Mouse (Mus musculus): Measurements from ENCODE around the gene Ergic3. TPM values are rescaled to one million over a fixed set of nuclear protein-coding genes. Genes with fewer than 3 reads are reported as not detected.
A peak's percentile ranks its signal among the peaks of the same experiment; 100 is the strongest.

Gene Ergic3
- total and polyA plus RNA-seq, 2 experiments from 2014 or later = 288 to 472 TPM

- Histone ChIP-seq H3K27me3 (ENCODE audit: insufficient read depth, low read length) (no peaks in the 10 kb centered on the region), H3K4me2 (ENCODE audit: low read depth, low read length) (no peak within 1 kb of the TSS), H3K4me3 (ENCODE audit: low read length) (no peak within 1 kb of the TSS), H3K9ac (replicated peaks; ENCODE audit: low read length) (no peak within 1 kb of the TSS), H3K27ac (no peak within 1 kb of the TSS), H3K36me3 (ENCODE audit: insufficient read depth, low read length) (no peaks in the 10 kb centered on the region), H3K9me3 (ENCODE audit: low read length) (no peaks in the 10 kb centered on the region), H3K4me1 (ENCODE audit: insufficient read depth, low read length) (no peaks in the 10 kb centered on the region)
- no peak for TF ChIP-seq CTCF (IDR thresholded peaks at IDR 0.05; ENCODE audit: low read depth)
- WGBS = 83% methylated on average over 9 of the region's 9 CpGs
- ATAC-seq (no peak), DNase-seq (ENCODE audit: low spot score) (no peak)
Observed at GRCm38 (mm10) chr2:156052816-156053215, 45.0 kb downstream of the Ergic3 start, which contains the start of gene Fer1l4. Gene Fer1l4, minus strand, starts transcription at chr2:156052947.

- peaks cover 19% of the 10 kb centered on the region; the same call in 1 of the 2 replicates for H3K36me3 ChIP-seq (ENCODE audit: insufficient read depth, low read length)
- TF ChIP-seq CTCF (IDR thresholded peaks at IDR 0.05; ENCODE audit: low read depth) = no peak
- peaks cover 10% of the 10 kb centered on the region; the same call in 1 of the 2 replicates for H3K4me1 ChIP-seq (ENCODE audit: insufficient read depth, low read length)
- ATAC-seq (peak; percentile 83), DNase-seq (ENCODE audit: low spot score) (peak; percentile 80)
- WGBS = under 1% methylated on average over 61 of the region's 81 CpGs
- peak within 1 kb of the TSS; percentile 66 for H3K9ac ChIP-seq (replicated peaks; ENCODE audit: low read length)
- H3K27me3 ChIP-seq (ENCODE audit: insufficient read depth, low read length) = no peaks in the 10 kb centered on the region
- H3K27ac ChIP-seq = peak within 1 kb of the TSS; percentile 78
- H3K9me3 ChIP-seq (ENCODE audit: low read length) = no peaks in the 10 kb centered on the region
- peak within 1 kb of the TSS; percentile 81 for H3K4me2 ChIP-seq (ENCODE audit: low read depth, low read length)
- H3K4me3 ChIP-seq (ENCODE audit: low read length) = peak within 1 kb of the TSS; percentile 61
Observed at GRCm38 (mm10) chr2:156065099-156066041, 57.5 kb downstream of the Ergic3 start, which contains the start of gene Spag4. Gene Spag4, plus strand, starts transcription at chr2:156065175.

- ATAC-seq = peak; percentile 15; the same call in 1 of the 2 replicates
- no peak for DNase-seq (ENCODE audit: low spot score)
- peaks cover 10% of the 10 kb centered on the region; the same call in 1 of the 2 replicates for H3K4me1 ChIP-seq (ENCODE audit: insufficient read depth, low read length)
- H3K27me3 ChIP-seq (ENCODE audit: insufficient read depth, low read length) = no peaks in the 10 kb centered on the region
- TF ChIP-seq CTCF (IDR thresholded peaks at IDR 0.05; ENCODE audit: low read depth) = no peak
- H3K4me3 ChIP-seq (ENCODE audit: low read length) = peak overlapping the region; percentile 61
- no peaks in the 10 kb centered on the region for H3K9me3 ChIP-seq (ENCODE audit: low read length)
- no peak overlapping the region for H3K27ac ChIP-seq
- 34% methylated on average over 10 of the region's 10 CpGs for WGBS
- H3K4me2 ChIP-seq (ENCODE audit: low read depth, low read length) = peak overlapping the region; percentile 81
- H3K9ac ChIP-seq (replicated peaks; ENCODE audit: low read length) = peak overlapping the region; percentile 66
- H3K36me3 ChIP-seq (ENCODE audit: insufficient read depth, low read length) = peaks cover 22% of the 10 kb centered on the region
Observed at GRCm38 (mm10) chr2:156066126-156066525, 58.3 kb downstream of the Ergic3 start.

Other genes starting within 250 kb of the Ergic3 start
- 161 and 179 TPM in 2 replicates for gene Mmp24, start 232.7 kb upstream of the Ergic3 start, total RNA-seq (2014; rRNA removed)
- 12.2 and 12.4 TPM in 2 replicates for gene Mmp24, start 232.7 kb upstream of the Ergic3 start, polyA plus RNA-seq (2015; fragmentation: Nextera tagmentation; extraction: Ambion mirVana)
- gene BC029722, start 188.6 kb upstream of the Ergic3 start, total RNA-seq (2014; rRNA removed) = 31.9 and 35.4 TPM in 2 replicates
- 52.2 and 53.4 TPM in 2 replicates for gene BC029722, start 188.6 kb upstream of the Ergic3 start, polyA plus RNA-seq (2015; fragmentation: Nextera tagmentation; extraction: Ambion mirVana)
- gene Eif6, start 181.1 kb upstream of the Ergic3 start, total RNA-seq (2014; rRNA removed) = 105 and 110 TPM in 2 replicates
- 138 and 144 TPM in 2 replicates for gene Eif6, start 181.1 kb upstream of the Ergic3 start, polyA plus RNA-seq (2015; fragmentation: Nextera tagmentation; extraction: Ambion mirVana)
- not detected in 2 replicates for gene Fam83c, start 173.2 kb upstream of the Ergic3 start, total RNA-seq (2014; rRNA removed)
- 0.10 and 0.15 TPM in 2 replicates for gene Fam83c, start 173.2 kb upstream of the Ergic3 start, polyA plus RNA-seq (2015; fragmentation: Nextera tagmentation; extraction: Ambion mirVana)
- 38.0 and 39.4 TPM in 2 replicates for gene Uqcc1, start 77.7 kb upstream of the Ergic3 start, total RNA-seq (2014; rRNA removed)
- 55.6 and 61.4 TPM in 2 replicates for gene Uqcc1, start 77.7 kb upstream of the Ergic3 start, polyA plus RNA-seq (2015; fragmentation: Nextera tagmentation; extraction: Ambion mirVana)
- not detected in 2 replicates for gene Gm15557, start 67.3 kb upstream of the Ergic3 start, total RNA-seq (2014; rRNA removed)
- not detected in 2 replicates for gene Gm15557, start 67.3 kb upstream of the Ergic3 start, polyA plus RNA-seq (2015; fragmentation: Nextera tagmentation; extraction: Ambion mirVana)
- gene Gdf5, start 62.7 kb upstream of the Ergic3 start, total RNA-seq (2014; rRNA removed) = 1.3 and 3.4 TPM in 2 replicates
- 0.95 and 1.3 TPM in 2 replicates for gene Gdf5, start 62.7 kb upstream of the Ergic3 start, polyA plus RNA-seq (2015; fragmentation: Nextera tagmentation; extraction: Ambion mirVana)
- 20.8 and 24.9 TPM in 2 replicates for gene Cep250, start 51.6 kb upstream of the Ergic3 start, total RNA-seq (2014; rRNA removed)
- 11.9 and 13.1 TPM in 2 replicates for gene Cep250, start 51.6 kb upstream of the Ergic3 start, polyA plus RNA-seq (2015; fragmentation: Nextera tagmentation; extraction: Ambion mirVana)
- gene 6430550D23Rik, start 68 bp upstream of the Ergic3 start, total RNA-seq (2014; rRNA removed) = 0.50 and 1.3 TPM in 2 replicates
- 0.97 and 1.4 TPM in 2 replicates for gene 6430550D23Rik, start 68 bp upstream of the Ergic3 start, polyA plus RNA-seq (2015; fragmentation: Nextera tagmentation; extraction: Ambion mirVana)
- gene Fer1l4, start 44.9 kb downstream of the Ergic3 start, total RNA-seq (2014; rRNA removed) = not detected in 2 replicates
- 0.15 TPM in 1 of 2 replicates, not detected in the other for gene Fer1l4, start 44.9 kb downstream of the Ergic3 start, polyA plus RNA-seq (2015; fragmentation: Nextera tagmentation; extraction: Ambion mirVana)
- 7.9 and 18.5 TPM in 2 replicates for gene Spag4, start 57.1 kb downstream of the Ergic3 start, total RNA-seq (2014; rRNA removed)
- 8.3 and 8.7 TPM in 2 replicates for gene Spag4, start 57.1 kb downstream of the Ergic3 start, polyA plus RNA-seq (2015; fragmentation: Nextera tagmentation; extraction: Ambion mirVana)
- gene Cpne1, start 103.9 kb downstream of the Ergic3 start, total RNA-seq (2014; rRNA removed) = 49.8 and 65.0 TPM in 2 replicates
- 12.8 and 16.4 TPM in 2 replicates for gene Cpne1, start 103.9 kb downstream of the Ergic3 start, polyA plus RNA-seq (2015; fragmentation: Nextera tagmentation; extraction: Ambion mirVana)
- gene Rbm12, start 103.9 kb downstream of the Ergic3 start, total RNA-seq (2014; rRNA removed) = 27.1 and 33.9 TPM in 2 replicates
- gene Rbm12, start 103.9 kb downstream of the Ergic3 start, polyA plus RNA-seq (2015; fragmentation: Nextera tagmentation; extraction: Ambion mirVana) = 15.5 and 16.9 TPM in 2 replicates
- 46.0 and 82.1 TPM in 2 replicates for gene Gm28036, start 119.0 kb downstream of the Ergic3 start, total RNA-seq (2014; rRNA removed)
- 10.6 and 12.0 TPM in 2 replicates for gene Gm28036, start 119.0 kb downstream of the Ergic3 start, polyA plus RNA-seq (2015; fragmentation: Nextera tagmentation; extraction: Ambion mirVana)
- 113 and 152 TPM in 2 replicates for gene Romo1, start 136.0 kb downstream of the Ergic3 start, total RNA-seq (2014; rRNA removed)
- 604 and 613 TPM in 2 replicates for gene Romo1, start 136.0 kb downstream of the Ergic3 start, polyA plus RNA-seq (2015; fragmentation: Nextera tagmentation; extraction: Ambion mirVana)
- 42.2 and 49.2 TPM in 2 replicates for gene Nfs1, start 136.1 kb downstream of the Ergic3 start, total RNA-seq (2014; rRNA removed)
- gene Nfs1, start 136.1 kb downstream of the Ergic3 start, polyA plus RNA-seq (2015; fragmentation: Nextera tagmentation; extraction: Ambion mirVana) = 37.5 and 39.2 TPM in 2 replicates
- gene Rbm39, start 172.2 kb downstream of the Ergic3 start, total RNA-seq (2014; rRNA removed) = 250 and 341 TPM in 2 replicates
- 448 and 480 TPM in 2 replicates for gene Rbm39, start 172.2 kb downstream of the Ergic3 start, polyA plus RNA-seq (2015; fragmentation: Nextera tagmentation; extraction: Ambion mirVana)
- 27.3 and 31.0 TPM in 2 replicates for gene Phf20, start 188.4 kb downstream of the Ergic3 start, total RNA-seq (2014; rRNA removed)
- 100 and 105 TPM in 2 replicates for gene Phf20, start 188.4 kb downstream of the Ergic3 start, polyA plus RNA-seq (2015; fragmentation: Nextera tagmentation; extraction: Ambion mirVana)

Measured in hindbrain, postnatal 0 days (tissue).